Mouse (Mus musculus) brain, adult 2 months (tissue): ENCODE data around the gene Cdc34b.

Source experiments
- DNase-seq: peaks from one replicate; pipeline ENCODE4 v3.0.0; 2011; ENCODE audit warnings: low read depth, low spot score

Cdc34b gene

DNA sequence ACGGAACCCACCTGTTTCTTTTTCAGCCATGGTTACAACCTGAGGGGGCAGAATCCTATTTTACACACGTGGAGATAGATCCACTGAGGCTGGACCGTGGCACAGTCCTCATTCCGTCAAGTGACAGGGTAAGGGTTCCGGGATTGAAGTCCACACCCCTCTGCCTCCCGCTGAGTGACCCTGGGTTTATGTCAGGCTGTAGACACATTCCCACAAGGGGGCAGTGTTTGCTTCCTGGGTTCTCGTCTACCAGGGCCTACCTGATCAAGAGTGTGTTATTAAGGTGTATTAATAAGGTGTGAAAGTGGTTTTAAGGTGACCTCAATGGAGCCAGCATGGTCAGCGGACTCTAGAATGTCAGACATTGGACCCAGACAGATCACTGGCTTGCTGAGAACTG is 8.8 kb upstream of the Cdc34b start:
- peak; percentile 24 for DNase-seq

DNA sequence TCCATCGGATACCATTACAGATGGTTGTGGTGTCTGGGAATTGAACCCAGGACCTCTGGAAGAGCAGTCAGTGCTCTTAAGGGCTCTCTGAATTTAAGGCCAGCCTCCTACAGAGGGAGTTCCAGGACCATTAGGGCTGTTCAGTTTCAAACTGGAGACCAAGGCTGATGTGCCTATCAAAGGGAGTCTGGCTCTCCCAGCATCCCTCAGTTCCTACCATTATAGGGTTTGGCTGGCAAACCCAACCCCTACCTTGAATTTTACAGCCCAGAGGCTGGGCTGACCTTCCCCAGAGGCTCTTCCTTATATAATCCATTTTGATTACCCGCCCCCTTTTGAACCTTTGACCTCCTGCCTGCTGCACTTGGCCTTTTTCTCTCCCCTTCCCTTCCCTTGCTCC is 5.8 kb upstream of the Cdc34b start:
- no peak for DNase-seq

DNA sequence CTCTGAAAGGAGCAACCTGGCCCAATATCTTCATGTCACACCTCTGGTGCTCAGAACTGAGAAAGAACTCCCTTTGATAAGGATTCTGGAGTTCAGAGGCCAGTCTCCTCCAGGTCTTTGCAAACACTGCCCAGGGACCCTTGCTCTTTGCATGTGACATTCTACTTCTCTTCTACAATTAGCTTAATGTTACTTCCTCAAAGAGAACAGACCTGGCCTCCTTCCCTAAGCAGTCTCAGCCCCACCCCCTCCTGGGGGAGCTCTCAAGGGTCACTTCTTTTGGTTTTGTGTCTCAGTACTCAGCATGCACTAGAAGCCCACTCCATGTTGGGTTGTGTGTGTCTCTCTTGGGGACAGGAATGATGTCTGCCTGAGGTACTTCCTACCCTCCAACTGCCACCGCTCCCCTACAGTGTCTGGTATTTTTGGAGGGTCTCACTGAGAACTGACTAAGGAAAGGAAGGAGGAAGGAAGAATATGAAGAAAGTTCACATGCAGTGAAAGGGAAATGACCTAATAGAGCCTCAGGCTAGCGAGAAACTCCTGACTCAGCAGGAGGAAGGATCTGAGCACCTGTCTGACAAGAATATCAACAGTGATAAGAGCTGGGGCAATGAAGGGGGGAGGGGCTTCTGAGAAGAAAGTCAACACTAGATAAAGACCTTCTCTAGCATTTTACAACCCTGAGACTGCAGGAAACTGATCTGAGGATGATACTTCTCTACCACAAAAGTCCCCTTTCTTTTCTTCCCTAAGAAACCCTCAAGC is 11.5 kb downstream of the Cdc34b start:
- DNase-seq: no peak

DNA sequence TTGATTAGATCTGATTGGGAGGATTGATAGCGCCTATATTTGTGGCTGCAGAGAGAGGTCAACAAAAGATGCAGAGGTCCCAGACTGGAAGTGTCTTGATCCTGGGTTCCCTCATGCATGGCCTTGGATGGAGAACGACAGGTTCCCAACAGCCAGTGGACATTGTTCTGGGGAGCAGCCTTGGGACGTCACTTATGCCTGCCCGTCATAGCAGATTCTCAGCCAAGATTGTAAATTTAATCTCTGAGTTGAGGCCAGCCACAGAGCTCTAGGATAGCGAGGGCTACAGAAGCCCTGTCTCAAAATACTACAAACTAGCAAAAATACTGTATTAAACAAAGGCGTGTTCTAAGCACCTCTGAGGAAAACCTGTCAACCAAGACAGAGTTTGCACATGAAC is 18.3 kb downstream of the Cdc34b start:
- DNase-seq: no peak

DNA sequence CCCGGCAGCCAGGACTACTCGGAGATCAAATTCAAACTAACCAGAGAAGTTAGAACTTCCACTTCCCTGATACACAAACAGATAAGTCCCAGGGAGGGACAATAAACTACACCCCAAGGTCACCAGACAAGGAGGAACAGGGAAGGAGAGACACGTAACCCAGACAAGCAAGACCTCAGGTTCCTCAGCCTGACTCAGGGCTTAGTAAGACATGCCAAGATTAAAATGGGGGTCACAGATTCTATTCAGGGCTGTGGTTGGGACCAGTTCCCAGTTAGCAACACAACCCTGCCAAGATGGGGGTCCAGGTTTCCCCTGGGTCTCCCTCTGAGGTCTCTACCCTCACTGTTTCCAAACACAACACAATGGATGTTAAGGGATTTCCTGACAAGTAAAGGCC is 18.8 kb downstream of the Cdc34b start:
- DNase-seq: no peak

DNA sequence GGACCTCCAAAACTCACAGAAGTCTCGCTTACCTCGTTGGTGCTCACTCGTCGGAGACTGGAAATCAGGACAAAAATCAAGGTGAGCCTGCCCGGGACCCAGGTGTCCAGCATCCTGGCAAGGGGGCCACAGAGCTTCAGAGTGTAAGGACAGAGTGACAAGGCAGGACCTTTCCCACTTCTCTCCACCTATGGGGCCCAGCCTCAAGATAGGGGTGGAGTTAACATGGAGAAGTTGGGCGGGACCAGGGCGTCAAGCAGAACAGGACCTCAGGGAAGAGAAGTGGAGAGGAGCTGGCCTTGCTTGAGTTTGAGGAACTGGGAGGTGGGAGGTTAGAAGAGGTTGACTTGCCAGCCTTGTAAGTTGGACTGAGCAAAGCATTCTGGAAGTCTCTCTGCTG is 19.2 kb downstream of the Cdc34b start:
- DNase-seq: no peak

DNA sequence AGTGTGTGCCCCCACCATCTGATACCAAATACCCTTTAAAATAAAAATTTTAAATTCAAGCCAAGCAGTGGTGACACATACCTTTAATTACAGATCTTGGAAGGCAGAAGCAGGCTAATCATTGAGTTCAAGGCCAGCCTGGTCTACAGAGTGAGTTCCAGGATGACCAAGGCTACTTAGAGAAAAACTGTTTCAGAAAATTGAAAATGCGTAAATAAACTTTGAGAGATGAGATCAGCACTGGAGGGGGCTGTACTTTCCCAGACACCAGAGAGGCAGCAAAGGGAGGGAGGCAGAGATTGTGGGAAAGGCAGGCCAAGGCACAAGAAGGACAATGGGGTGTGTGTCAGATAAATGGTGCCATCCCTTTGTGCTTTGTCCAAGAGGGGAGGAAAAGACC is 20.7 kb downstream of the Cdc34b start:
- no peak for DNase-seq

DNA sequence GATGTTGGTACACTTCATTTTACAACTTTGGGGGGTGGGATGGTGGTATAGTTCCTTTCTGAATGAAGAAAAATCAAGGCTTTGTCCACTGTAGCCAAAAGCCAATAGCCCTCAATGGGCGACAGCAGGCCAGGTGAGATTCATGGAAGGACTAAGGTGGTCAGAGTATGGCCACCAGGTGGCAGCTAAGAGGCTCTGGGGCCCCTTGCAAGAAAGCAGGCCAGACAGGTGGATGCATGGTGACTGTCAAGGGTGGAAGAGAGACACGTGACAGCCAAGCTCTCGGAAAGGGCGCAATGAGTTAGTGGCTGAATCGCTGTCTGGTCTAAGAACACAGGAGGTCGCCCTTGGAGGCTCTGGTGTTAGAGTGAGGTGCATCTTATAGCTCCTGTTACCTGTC is 21.2 kb downstream of the Cdc34b start:
- no peak for DNase-seq

DNA sequence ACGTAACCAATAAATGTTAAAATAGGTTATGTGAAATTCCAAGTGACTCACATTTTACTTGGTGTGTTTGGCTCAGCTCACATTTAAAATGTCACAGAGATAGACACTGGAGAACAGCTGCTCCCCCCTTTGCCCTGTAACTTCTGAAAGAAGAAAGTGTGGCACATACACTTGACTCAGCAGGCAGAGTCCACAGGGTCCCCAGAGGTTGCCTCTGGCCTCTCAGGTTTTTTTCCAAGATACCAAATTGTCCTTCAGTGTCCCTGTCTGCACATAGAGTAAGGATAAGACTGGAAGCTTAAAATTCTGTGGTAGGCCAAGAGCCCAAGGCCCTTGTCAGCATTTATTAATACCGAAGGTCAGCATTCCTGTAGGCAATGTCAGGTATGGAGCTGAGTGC is 25.7 kb downstream of the Cdc34b start:
- no peak for DNase-seq

DNA sequence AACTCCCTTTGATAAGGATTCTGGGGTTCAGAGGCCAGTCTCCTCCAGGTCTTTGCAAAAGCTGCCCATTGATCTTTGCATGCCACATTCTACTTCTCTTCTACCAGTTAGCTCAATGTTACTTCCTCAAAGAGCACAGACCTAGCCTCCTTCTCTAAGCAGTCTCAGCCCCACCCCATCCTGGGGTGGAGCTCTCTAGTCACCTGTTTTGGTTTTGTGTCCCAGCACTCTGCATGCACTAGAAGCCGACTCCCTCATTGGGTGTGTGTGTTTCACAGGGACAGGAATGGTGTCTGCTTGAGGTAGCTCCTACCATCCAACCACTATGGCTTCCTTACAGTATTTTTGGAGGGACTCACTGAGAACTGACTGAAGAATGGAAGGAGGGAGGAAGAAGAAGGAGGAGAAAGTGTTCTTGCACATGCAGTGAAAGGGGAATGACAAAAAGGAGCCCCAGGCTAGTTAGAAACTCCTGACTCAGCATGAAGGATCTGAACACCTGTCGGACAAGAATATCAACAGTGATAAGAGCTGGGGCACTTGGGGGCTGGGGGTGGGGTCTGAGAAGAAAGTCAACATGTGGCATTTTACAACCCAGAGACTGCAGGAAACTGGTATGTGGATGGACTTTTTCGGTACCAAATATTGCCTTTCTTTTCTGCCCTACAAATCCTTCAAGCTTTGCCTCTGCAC is 30.9 kb downstream of the Cdc34b start:
- DNase-seq: no peak

DNA sequence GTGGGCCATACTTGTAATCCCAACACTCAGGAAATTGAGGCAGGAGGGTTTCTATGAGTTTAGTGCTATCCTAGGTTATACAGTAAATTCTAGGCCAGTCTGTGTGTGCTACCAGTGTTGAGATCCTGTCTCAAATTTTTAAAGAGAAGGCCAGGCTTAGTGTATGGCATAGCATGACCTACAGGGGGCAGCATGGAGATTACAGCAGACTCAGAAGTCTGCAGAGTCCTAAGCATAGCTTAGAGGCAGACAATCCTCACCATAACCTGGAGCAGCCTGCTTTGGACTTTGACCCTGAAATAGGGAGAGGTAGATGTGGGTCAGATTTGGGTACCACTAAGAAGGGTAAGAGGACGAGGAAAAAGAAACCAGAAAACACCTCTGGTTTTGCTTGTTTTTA is 32.3 kb downstream of the Cdc34b start:
- DNase-seq: no peak

DNA sequence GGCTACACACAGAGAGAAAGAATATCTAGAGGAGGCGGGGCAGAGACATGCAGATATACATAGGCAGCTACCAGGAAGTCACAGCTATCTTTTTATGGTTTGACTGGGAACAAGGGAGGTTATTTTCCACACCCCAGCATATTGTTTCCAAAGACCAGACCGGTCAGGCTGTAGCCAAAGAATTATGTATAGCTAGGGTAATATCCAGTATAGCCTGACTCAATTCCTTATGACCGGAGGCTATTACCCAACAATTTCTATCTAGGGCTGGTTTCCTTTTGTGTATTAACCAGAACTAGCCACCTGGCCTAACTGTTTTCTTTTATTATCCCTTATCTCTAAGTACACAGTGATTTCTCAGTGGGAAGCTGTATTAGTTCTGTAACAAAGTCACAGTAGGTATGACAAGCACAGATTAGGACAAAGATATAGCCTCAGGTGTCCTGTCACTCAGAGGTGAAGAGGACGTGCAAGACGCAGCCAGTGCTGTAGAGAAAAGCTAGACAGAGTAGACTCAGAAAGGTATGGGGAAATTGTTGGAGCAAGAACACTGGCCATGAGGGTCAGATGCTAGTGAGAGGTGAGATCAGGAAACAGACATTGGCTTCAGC is 33.4 kb downstream of the Cdc34b start:
- DNase-seq: no peak

DNA sequence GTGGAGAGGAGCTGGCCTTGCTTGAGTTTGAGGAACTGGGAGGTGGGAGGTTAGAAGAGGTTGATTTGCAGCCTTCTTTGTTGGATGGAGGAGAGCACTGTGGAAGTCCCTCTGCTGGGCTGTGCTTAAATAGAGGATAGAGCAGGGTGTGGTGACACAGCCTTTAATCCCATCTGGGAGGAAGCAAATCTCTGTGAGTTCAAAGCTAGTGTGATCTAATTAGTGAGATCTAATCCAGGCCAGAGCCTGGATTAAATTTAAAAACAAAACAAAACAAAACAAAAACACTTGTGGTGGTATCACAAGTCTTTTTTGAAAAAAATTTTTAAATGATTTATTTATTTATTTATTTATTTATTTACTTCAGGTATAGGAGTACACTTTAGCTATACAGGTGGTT is 41.0 kb downstream of the Cdc34b start, which contains the start of gene Tmem92:
Tmem92 (minus strand) TSS at position 101 of the 400 bp plus-strand sequence.
- no peak for DNase-seq

DNA sequence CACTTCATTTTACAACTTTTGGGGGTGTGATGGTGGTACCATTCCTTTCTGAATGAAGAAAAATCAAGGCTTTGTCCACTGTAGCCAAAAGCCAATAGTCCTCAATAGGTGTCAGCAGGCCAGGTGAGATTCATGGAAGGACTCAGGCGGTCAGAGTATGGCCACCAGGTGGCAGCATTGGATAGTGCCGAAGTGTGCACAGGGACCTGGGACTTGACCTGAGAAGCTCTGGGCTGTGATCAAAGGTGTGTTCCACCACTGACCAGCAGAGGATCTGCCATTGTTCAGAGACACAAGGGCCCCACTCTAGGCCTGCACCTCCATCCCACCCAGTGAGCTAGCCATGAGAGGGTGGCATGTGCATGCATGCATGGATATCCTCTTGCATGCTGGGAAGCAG is 43.7 kb downstream of the Cdc34b start:
- peak; percentile 68 for DNase-seq

DNA sequence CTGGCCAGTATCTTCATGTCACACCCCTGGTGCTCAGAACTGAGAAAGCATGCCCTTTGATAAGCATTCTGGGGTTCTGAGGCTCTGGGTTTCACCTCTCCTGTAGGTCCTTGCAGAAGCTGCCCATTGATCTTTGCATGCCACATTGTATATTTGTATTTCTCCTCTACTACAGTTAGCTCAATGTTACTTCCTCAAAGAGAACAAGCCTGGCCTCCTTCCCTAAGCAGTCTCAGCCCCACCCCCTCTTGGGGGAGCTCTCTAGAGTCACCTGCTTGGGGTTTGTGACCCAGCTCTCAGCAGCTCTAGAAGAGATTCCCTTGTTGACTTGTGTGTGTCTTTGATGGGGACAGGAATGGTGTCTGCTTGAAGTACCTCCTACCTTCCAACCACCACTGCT is 50.1 kb downstream of the Cdc34b start:
- no peak for DNase-seq
